Mouse (Mus musculus): Measurements from ENCODE around the gene Adam21.

DNA sequence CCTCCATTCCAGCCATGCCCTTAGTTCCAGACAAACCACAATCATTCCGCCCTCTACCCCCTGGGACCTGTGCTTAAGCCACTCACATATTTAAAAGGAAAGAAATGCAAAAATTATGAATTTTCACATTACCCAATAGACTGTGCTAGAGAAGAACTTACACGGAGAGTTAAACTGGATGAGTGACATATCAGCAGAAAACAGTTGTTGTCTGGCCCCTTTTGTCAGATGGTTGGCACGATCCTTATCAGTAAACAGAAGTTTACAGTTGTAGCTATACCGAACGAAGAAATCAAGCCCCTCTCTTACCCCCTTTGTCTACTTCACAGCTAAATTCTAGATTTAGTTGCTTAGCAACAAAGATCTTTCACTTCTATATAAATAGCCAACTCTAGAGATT is 343 bp downstream of the Adam21 start:
- no peak for TF ChIP-seq CTCF (IDR thresholded peaks at IDR 0.05; ENCODE audit: control insufficient read depth, insufficient read depth, low read length)
- no peak for TF ChIP-seq POLR2A (IDR thresholded peaks at IDR 0.05; ENCODE audit: borderline replicate concordance, control insufficient read depth, low read depth, low read length)

Data from bone marrow, adult 2 months (tissue).